Mouse (Mus musculus) limb, embryonic 15.5 days (tissue): ENCODE measurements around the gene Thada. TPM values are rescaled to one million over a fixed set of nuclear protein-coding genes. Genes with fewer than 3 reads are reported as not detected.
"Not testable (repeated sequence)": the region's sequence is repeated elsewhere in the genome, so short reads cannot be mapped to it uniquely, and the experiment has no call there.

Experiments used
- ATAC-seq: fragments of 200-750 bp; cut with Nextera tagmentation; 2 replicates; pipeline ENCODE4 v1.8.0; 2017; ENCODE audit warnings: low read depth, moderate TSS enrichment; ENCODE audit not compliant: insufficient number of reproducible peaks, low FRiP score, low TSS enrichment
- H3K27ac ChIP-seq: fragments of 300-500 bp; sonication (generic); 2 replicates; pipeline ENCODE4 v1.5.1; 2015; ENCODE audit warnings: moderate library complexity, mild to moderate bottlenecking, inconsistent platforms
- H3K27me3 ChIP-seq: fragments of 300-500 bp; sonication (generic); 2 replicates; pipeline ENCODE4 v1.6.1; 2015; ENCODE audit warnings: inconsistent platforms
- H3K36me3 ChIP-seq: fragments of 300-500 bp; sonication (generic); 2 replicates; pipeline ENCODE4 v1.6.1; 2015; ENCODE audit warnings: inconsistent platforms
- H3K4me1 ChIP-seq: fragments of 300-500 bp; sonication (generic); 2 replicates; pipeline ENCODE4 v1.6.1; 2015; ENCODE audit warnings: inconsistent platforms
- H3K4me2 ChIP-seq: fragments of 300-500 bp; sonication (generic); 2 replicates; pipeline ENCODE4 v1.6.1; 2015; ENCODE audit warnings: mild to moderate bottlenecking, inconsistent platforms
- H3K4me3 ChIP-seq: fragments of 300-500 bp; sonication (generic); 2 replicates; pipeline ENCODE4 v1.5.1; 2015; ENCODE audit warnings: mild to moderate bottlenecking, inconsistent platforms
- H3K9ac ChIP-seq: fragments of 300-500 bp; sonication (generic); 2 replicates; pipeline ENCODE4 v1.6.1; 2015; ENCODE audit warnings: inconsistent platforms
- H3K9me3 ChIP-seq: fragments of 300-500 bp; sonication (generic); 2 replicates; pipeline ENCODE4 v1.6.1; 2016; ENCODE audit warnings: inconsistent platforms
- WGBS: fragments of 180-500 bp; shearing (Covaris S2); methylation state at CpG from one replicate; pipeline ENCODE4 v1.1.7; 2015; 5-methylcytosine and 5-hydroxymethylcytosine counted together
- polyA plus RNA-seq: library from polyadenylated mRNA; unstranded; fragments of >200 nt; fragmentation: Nextera tagmentation; extraction: Ambion mirVana; gene quantifications from 2 replicates; pipeline ENCODE4 v1.2.1, GENCODE M21; 2015

The Thada gene
- polyA plus RNA-seq, 1 experiment from 2014 or later = 7.2 TPM

DNA sequence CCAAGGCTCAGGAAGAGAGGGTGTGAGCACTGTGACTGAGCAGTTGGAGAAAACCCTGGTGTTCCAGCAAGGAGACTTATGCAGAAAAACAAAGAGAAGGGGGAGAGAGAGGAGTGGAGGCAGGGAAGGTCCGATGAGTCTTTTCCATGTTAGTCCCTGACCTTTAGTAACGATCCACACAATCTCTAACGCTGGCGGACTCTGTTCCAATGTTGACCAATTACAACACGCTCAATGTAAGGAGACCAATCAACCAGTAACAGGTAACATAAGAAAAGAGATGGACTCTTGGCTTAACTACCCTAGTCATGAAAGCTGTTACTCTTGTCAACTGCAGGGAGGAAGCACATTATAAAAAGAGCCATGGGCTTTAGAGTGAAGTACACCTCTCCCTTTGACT is 160.9 kb downstream of the Thada start:
- no peak overlapping the region for H3K27ac ChIP-seq
- no peak overlapping the region for H3K9ac ChIP-seq
- WGBS = 94% methylated on average over 5 of the region's 5 CpGs
- no peaks in the 10 kb centered on the region for H3K27me3 ChIP-seq
- no peak overlapping the region for H3K4me3 ChIP-seq
- H3K4me1 ChIP-seq = 0 out of 2 replicates have a peak, but pooled peaks cover 2% of the 10 kb centered on the region
- ATAC-seq = no peak
- H3K4me2 ChIP-seq = no peak overlapping the region
- H3K9me3 ChIP-seq = no peaks in the 10 kb centered on the region
- H3K36me3 ChIP-seq = peaks cover 19% of the 10 kb centered on the region; the same call in 1 of the 2 replicates

DNA sequence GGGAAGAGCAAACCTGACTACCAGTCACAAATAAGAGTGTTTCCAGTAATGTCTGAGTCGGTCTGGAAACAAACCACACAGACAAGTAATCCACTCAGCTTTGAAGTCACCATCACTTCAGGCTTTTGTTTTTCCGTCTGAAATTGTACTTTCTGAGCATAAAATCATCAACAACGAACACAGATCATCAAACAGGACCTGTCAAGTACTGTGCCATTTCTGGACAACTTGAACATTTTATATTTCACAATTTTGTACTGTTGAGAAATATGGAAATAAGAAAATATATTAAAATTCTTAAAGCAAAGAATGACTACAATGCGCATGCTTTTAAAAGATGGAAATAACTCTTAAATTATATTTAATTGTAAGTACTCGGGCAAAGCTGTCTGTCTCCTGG is 161.9 kb downstream of the Thada start:
- H3K27ac ChIP-seq = no peak overlapping the region
- WGBS = 80% methylated on average over 5 of the region's 5 CpGs
- H3K27me3 ChIP-seq = no peaks in the 10 kb centered on the region
- no peak overlapping the region for H3K4me2 ChIP-seq
- no peak overlapping the region for H3K9ac ChIP-seq
- H3K9me3 ChIP-seq = no peaks in the 10 kb centered on the region
- no peak overlapping the region for H3K4me3 ChIP-seq
- peaks cover 12% of the 10 kb centered on the region; the same call in 1 of the 2 replicates for H3K36me3 ChIP-seq
- 0 out of 2 replicates have a peak, but pooled peaks cover 2% of the 10 kb centered on the region for H3K4me1 ChIP-seq
- no peak for ATAC-seq

DNA sequence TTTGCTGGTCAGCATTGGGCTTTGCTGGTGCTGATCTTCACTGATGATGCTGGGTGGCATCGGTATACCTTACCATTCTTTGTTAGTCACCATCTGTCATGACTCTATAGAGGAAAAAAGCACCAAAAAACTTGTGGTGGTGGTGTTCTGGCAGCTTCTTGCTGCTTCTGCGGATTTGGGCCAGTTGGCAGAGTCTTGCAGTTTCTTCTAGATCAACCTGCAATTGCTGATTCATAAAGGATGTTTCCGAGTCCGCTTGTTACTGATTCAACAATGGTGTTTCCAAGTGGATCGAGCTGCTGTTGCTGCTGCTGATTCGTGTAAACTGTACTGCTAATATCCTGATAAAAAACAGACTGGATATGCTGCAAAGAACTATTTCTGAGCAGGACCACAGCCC is 168.0 kb downstream of the Thada start:
- Histone ChIP-seq H3K4me3 (no peak overlapping the region), H3K9me3 (no peaks in the 10 kb centered on the region), H3K27ac (no peak overlapping the region), H3K27me3 (no peaks in the 10 kb centered on the region), H3K36me3 (peaks cover 5% of the 10 kb centered on the region; the same call in 1 of the 2 replicates), H3K9ac (no peak overlapping the region), H3K4me1 (no peaks in the 10 kb centered on the region), H3K4me2 (no peak overlapping the region)
- ATAC-seq = no peak
- WGBS = 89% methylated on average over 6 of the region's 6 CpGs

DNA sequence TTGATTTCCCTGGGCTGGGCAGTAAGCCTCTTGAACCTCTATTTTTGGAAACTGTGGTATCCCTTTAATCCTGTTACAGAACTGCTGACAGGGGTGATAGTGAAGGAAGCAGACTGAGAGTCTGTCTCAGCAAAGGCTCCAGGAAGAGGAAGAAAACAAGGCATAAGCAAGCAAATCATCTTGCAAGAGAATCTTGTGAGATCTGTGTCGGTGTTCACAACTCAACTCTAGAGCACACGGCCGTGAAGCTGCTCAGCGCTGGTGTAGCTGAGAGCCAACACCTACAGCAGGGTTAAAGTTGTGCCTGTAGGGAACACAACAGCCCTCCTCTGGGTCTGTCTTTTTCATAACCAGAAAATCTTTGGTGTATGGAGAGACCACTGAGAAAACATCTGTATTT is 172.8 kb downstream of the Thada start:
- Histone ChIP-seq H3K4me3 (no peak overlapping the region), H3K9me3 (no peaks in the 10 kb centered on the region), H3K27me3 (no peaks in the 10 kb centered on the region), H3K4me2 (no peak overlapping the region), H3K36me3 (peaks cover 5% of the 10 kb centered on the region; the same call in 1 of the 2 replicates), H3K9ac (no peak overlapping the region), H3K27ac (peak overlapping the region; percentile 48; the same call in 1 of the 2 replicates), H3K4me1 (no peaks in the 10 kb centered on the region)
- no peak for ATAC-seq
- WGBS = 77% methylated on average over 4 of the region's 4 CpGs

DNA sequence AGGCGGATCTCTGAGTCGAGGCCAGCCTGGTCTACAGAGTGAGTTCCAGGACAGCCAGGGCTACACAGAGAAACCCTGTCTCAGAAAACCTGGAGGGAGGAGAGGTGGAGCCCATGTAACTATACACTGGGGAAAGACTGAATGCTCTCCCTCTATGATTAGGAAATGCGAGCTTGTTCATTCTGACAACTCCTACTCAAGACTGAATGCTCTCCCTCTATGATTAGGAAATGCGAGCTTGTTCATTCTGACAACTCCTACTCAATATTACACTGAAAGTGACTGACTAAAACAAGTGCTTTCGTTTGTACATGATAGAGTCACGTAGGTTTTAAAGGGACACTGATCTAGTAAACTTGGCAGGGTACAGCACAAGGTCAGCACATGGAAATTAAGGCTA is 174.8 kb downstream of the Thada start:
- H3K36me3 ChIP-seq, H3K27me3 ChIP-seq, H3K4me1 ChIP-seq, H3K9ac ChIP-seq, ATAC-seq, H3K9me3 ChIP-seq, H3K4me3 ChIP-seq, H3K4me2 ChIP-seq, H3K27ac ChIP-seq: not testable (repeated sequence)
- WGBS = 81% methylated on average over 6 of the region's 6 CpGs

DNA sequence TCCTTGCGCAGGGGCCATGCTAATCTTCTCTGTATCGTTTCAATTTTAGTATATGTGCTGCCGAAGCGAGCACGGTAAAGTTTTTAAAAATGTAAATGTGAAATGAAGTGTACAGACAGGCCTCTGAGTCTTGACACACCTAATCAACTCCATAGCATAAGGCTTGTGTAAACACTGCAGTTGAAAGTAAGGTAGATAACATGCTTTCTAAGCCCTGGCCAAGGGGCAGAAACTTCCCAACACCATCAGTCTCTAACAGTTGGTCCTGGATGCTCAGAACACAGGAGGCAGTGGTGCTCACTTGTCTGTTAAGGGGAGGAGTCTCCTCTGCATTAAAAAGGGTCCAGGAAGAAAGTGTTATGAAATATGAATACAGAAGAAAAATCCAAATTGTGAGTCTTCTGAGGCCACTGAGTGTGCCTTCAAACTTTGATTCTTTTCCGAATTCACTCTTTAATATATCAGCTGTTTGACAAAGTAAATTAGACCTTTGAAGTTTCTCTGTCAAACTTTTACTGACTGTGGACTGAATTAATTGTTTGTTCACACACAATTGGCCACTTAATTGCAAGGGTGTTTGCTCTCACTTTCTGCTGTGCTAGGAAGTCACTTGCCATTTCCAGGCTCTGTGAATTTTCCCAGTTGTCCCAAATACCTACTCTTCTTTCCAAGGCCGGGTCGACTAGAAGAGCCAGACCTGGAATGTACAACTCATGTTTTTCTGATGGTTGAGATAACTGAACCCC is 178.2 kb downstream of the Thada start:
- Histone ChIP-seq H3K4me1 (peaks cover 4% of the 10 kb centered on the region; the same call in 1 of the 2 replicates), H3K36me3 (no peaks in the 10 kb centered on the region), H3K9me3 (no peaks in the 10 kb centered on the region), H3K4me2 (no peak overlapping the region), H3K27ac (no peak overlapping the region), H3K4me3 (no peak overlapping the region), H3K9ac (no peak overlapping the region), H3K27me3 (no peaks in the 10 kb centered on the region)
- 89% methylated on average over 8 of the region's 8 CpGs for WGBS
- ATAC-seq = no peak

DNA sequence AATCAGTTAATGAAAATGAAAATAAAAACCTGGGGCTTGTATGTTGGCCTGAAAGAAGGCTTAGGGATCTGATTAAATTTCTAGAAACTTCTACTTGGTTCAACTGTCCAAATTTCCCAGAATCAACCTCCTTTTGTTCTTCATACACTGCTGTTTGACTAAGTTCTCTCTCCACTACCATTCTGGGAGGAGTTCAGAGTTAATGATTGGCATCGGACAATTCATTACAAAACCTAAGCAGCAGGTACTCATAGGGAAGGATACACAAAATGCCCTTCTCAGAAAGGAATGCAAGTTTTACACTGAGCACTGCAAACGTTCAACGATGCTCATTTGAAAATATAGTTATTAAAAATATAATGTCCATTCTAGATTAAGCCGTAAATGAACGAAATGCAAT is 179.5 kb downstream of the Thada start:
- Histone ChIP-seq H3K4me1 (peaks cover 4% of the 10 kb centered on the region; the same call in 1 of the 2 replicates), H3K4me2 (no peak overlapping the region), H3K27ac (no peak overlapping the region), H3K9ac (no peak overlapping the region), H3K27me3 (no peaks in the 10 kb centered on the region), H3K9me3 (no peaks in the 10 kb centered on the region), H3K36me3 (no peaks in the 10 kb centered on the region), H3K4me3 (no peak overlapping the region)
- ATAC-seq = no peak
- WGBS = 94% methylated on average over 5 of the region's 5 CpGs

DNA sequence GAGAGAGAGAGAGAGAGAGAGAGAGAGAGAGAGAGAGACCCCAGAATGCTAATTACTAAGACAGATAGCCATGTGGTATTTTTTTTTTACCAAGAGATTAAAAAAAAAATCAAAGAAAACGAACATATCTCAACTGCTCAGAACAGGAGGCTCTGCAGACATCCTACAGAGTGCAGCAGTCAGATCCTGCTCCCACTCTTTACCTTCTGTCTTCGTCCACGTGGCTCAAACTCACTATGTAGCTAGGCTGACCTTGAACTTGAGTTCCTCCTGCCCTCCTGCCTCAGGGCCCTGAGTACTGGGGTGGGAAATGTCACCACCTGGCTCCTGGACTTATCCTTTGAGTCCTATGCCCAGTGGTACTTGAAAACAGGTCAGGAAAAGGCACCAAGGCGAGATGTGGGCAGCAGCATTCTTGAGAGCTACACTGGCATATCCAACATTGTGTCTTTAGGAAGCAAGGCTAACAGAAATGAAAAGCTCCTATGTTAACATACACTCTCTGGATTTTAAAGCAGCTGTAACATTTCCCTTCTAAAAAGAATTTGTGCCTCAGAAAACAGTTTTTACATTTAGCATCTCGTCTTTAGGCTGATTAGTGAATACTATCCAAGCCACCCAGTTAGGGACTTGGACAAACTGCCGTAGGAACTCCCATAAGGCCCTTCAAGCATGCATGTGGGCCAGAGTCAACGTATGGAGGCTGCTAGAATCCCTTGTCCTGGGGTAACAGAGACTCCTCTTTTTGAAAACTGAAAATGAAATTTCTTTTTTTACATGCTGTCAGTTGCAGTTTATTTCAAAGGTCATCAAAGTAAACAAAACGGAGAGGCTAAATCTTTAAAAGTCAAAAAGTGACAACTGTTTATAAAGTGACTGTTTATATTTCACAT is 183.4 kb downstream of the Thada start:
- Histone ChIP-seq H3K27ac (no peak overlapping the region), H3K4me1 (peaks cover 19% of the 10 kb centered on the region; the same call in 1 of the 2 replicates), H3K4me2 (no peak overlapping the region), H3K9ac (no peak overlapping the region), H3K4me3 (no peak overlapping the region), H3K9me3 (no peaks in the 10 kb centered on the region), H3K27me3 (no peaks in the 10 kb centered on the region), H3K36me3 (no peaks in the 10 kb centered on the region)
- 74% methylated on average over 8 of the region's 8 CpGs for WGBS
- ATAC-seq = no peak

DNA sequence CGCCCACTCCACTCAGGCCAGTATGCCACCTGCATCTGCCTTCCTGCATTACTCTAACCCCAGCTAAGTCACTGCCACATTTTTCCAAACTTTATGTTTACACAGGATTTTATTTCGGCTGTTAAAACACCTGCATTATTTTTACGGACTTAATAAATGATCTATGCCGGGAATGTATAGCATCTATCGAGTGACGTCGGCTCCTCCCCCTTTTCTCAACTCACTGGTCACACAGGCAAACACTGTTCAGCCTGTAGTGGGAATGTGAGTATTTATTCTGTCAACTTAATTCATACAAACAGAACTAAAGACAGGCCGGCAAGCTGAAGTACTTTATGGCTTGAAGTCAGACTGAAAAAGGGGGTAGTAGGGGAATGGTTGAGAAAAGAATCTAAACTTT is 187.0 kb downstream of the Thada start:
- Histone ChIP-seq H3K9me3 (no peaks in the 10 kb centered on the region), H3K27ac (peak overlapping the region; percentile 48), H3K36me3 (no peaks in the 10 kb centered on the region), H3K27me3 (no peaks in the 10 kb centered on the region), H3K4me2 (no peak overlapping the region), H3K9ac (no peak overlapping the region), H3K4me3 (no peak overlapping the region), H3K4me1 (peaks cover 31% of the 10 kb centered on the region)
- 34% methylated on average over 8 of the region's 8 CpGs for WGBS
- ATAC-seq = no peak

DNA sequence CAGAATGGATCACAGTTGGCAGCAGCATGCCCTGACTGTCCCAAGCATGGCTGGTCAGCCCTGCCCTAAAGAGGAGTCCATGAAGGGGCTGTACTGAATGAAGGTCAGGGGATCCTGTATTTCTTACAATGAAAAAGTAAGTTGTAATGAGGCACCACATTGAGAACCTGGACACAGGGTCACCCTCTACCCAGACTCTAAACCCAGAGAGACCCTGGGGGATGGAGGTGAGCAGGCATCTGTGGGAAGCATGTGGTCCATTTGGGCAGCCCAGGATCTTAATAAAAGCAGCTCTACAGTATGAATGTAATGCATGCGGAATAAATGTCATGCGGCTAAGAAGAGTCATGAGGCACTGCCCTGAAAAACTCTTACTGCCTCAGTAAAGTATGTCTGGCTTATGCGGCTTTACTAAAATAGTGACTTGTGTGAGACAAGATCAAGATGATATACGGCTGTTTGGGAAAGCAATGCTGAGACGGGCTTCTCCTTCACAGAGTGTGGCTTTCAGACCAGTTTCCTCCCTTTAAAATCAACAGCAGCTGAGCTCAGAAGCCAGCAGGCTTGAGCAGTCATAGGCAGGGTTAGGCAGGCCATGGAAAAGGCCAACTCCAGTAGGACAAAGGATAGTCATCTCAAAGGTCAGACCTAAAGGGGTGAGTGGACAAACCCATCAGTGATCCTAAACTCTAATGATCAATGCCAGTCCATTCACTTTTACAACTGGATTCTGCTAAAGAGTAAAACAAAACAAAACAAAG is 187.6 kb downstream of the Thada start:
- no peak for ATAC-seq

DNA sequence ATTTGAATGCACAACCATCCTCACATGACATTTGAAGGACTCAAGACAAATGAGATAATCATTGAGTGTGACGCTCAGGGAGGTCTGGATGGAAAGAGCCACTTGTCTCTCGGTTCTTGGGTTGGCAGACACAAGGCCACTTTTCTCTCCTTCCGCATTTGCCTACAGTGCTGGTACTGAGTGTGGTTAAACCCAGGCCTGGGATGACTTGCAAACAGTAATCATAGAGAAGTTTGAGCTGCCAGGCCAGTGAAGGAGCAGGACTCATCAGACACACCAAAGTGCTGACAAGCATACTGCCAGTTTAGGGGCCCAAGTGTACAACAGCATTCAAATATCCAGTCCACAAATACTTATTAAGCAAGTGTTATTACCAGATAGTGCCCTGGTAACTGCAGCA is 191.0 kb downstream of the Thada start:
- WGBS = 83% methylated on average over 3 of the region's 3 CpGs
- Histone ChIP-seq H3K36me3 (no peaks in the 10 kb centered on the region), H3K9ac (no peak overlapping the region), H3K4me3 (no peak overlapping the region), H3K4me2 (no peak overlapping the region), H3K4me1 (peaks cover 58% of the 10 kb centered on the region), H3K9me3 (no peaks in the 10 kb centered on the region), H3K27ac (peak overlapping the region; percentile 82; the same call in 1 of the 2 replicates), H3K27me3 (no peaks in the 10 kb centered on the region)
- ATAC-seq = no peak

More for the DNA sequence above, 187.6 kb downstream of the Thada start:
- H3K4me1 ChIP-seq = peaks cover 37% of the 10 kb centered on the region
- H3K27ac ChIP-seq = peak overlapping the region; percentile 48; the same call in 1 of the 2 replicates
- H3K4me3 ChIP-seq = no peak overlapping the region
- H3K4me2 ChIP-seq = no peak overlapping the region
- no peaks in the 10 kb centered on the region for H3K9me3 ChIP-seq
- H3K36me3 ChIP-seq = no peaks in the 10 kb centered on the region
- no peaks in the 10 kb centered on the region for H3K27me3 ChIP-seq
- 50% methylated on average over 5 of the region's 5 CpGs for whole genome bisulfite sequencing
- no peak overlapping the region for H3K9ac ChIP-seq
